In genomic region chr11:115534759-115535371, GRCm38 (mm10) we compare ENCODE assay signal across 8 mouse cellular contexts. TPM values are rescaled to one million over a fixed set of nuclear protein-coding genes. Genes with fewer than 3 reads are reported as not detected.
DNase-seq lines count a peak whose midpoint lies in the region; ATAC-seq and TF ChIP-seq lines count a peak whose summit lies in the region.

No protein-coding gene starts in this region.

- ATAC-seq in heart, embryonic 14.5 days (ENCODE audit: insufficient number of reproducible peaks, insufficient read depth, low FRiP score, low read depth): no peak
- no peak for ATAC-seq in forebrain, postnatal 0 days
- no peak for ATAC-seq in midbrain, embryonic 12.5 days (ENCODE audit: low FRiP score, low read depth)

- peak overlapping the region; percentile 64 to 96 for H3K4me3 ChIP-seq in heart, embryonic 14.5 days (ENCODE audit: control insufficient read depth in 1 of 2, insufficient read depth in 1 of 2, low read depth in 1 of 2, low read length in 2 of 2)
- H3K4me3 ChIP-seq in ES-E14 (ENCODE audit: insufficient read depth in 1 of 2, low read depth in 1 of 2, low read length in 2 of 2, poor library complexity in 1 of 2, severe bottlenecking in 1 of 2): peak overlapping the region; percentile 84 to 99
- peak overlapping the region; percentile 93 for H3K4me3 ChIP-seq in forebrain, postnatal 0 days (ENCODE audit: low read depth, low read length)
- H3K4me3 ChIP-seq in midbrain, embryonic 12.5 days: peak overlapping the region; percentile 77

- peak overlapping the region; percentile 90 for H3K4me2 ChIP-seq in heart, embryonic 14.5 days (ENCODE audit: low read length)
- H3K4me2 ChIP-seq in forebrain, postnatal 0 days (ENCODE audit: low read depth): peak overlapping the region; percentile 68
- peak overlapping the region; percentile 69 for H3K4me2 ChIP-seq in midbrain, embryonic 12.5 days (replicated peaks)

- in situ Hi-C loops in ES-E14 (cut with MboI; ENCODE audit: low sequenced_read_pairs in 2 of 2, unreplicated experiment in 2 of 2): no loop called here

- peak overlapping the region; percentile 98 for H3K9ac ChIP-seq in heart, embryonic 14.5 days (ENCODE audit: low read length)
- H3K9ac ChIP-seq in ES-E14 (ENCODE audit: insufficient read depth, low read depth, low read length, poor library complexity, severe bottlenecking): peak overlapping the region; percentile 99
- H3K9ac ChIP-seq in forebrain, postnatal 0 days: peak overlapping the region; percentile 96
- peak overlapping the region; percentile 90 for H3K9ac ChIP-seq in midbrain, embryonic 12.5 days (replicated peaks)

- no peak for DNase-seq in heart, adult 8-10 months (ENCODE audit: low spot score)
- DNase-seq in ES-E14 (ENCODE audit: low read depth, low spot score): no peak
- no peak for DNase-seq in forebrain, postnatal 0 days
- DNase-seq in urinary bladder, adult 18-20 months (ENCODE audit: low spot score in 2 of 2): no peak
- no peak for DNase-seq in layer of hippocampus, adult 8-10 months (ENCODE audit: low spot score in 2 of 2)
- DNase-seq in cerebellum, postnatal 4 days (ENCODE audit: low spot score in 2 of 2): no peak

- peak overlapping the region; percentile 97 to 100 for H3K27ac ChIP-seq in heart, embryonic 14.5 days (replicated peaks in 1 of 2; ENCODE audit: control insufficient read depth in 1 of 2, insufficient read depth in 1 of 2, low read depth in 2 of 2, low read length in 2 of 2)
- H3K27ac ChIP-seq in ES-E14 (ENCODE audit: insufficient read depth, low read depth, low read length, poor library complexity, severe bottlenecking): peak overlapping the region; percentile 97; the same call in 1 of the 2 replicates
- peak overlapping the region; percentile 100 for H3K27ac ChIP-seq in forebrain, postnatal 0 days (ENCODE audit: low read depth, low read length)
- H3K27ac ChIP-seq in midbrain, embryonic 12.5 days (replicated peaks): peak overlapping the region; percentile 100

- H3K27me3 ChIP-seq in heart, embryonic 14.5 days (ENCODE audit: control insufficient read depth, insufficient read depth, low read length): no peaks in the 10 kb centered on the region
- H3K27me3 ChIP-seq in forebrain, postnatal 0 days (ENCODE audit: insufficient read depth, low read length): no peaks in the 10 kb centered on the region
- H3K27me3 ChIP-seq in midbrain, embryonic 12.5 days: no peaks in the 10 kb centered on the region

- H3K4me1 ChIP-seq in heart, embryonic 14.5 days (ENCODE audit: control insufficient read depth in 2 of 2, insufficient read depth in 2 of 2, low read length in 2 of 2): peaks cover 3 to 11% of the 10 kb centered on the region in 2 experiments; a peak in 2 of 4 replicates
- peaks cover 3 to 6% of the 10 kb centered on the region in 2 experiments for H3K4me1 ChIP-seq in ES-E14 (ENCODE audit: control insufficient read depth in 2 of 2, insufficient read depth in 2 of 2, low read length in 2 of 2, poor library complexity in 1 of 2)
- peaks cover 7% of the 10 kb centered on the region for H3K4me1 ChIP-seq in forebrain, postnatal 0 days (ENCODE audit: insufficient read depth)
- H3K4me1 ChIP-seq in midbrain, embryonic 12.5 days: peaks cover 17% of the 10 kb centered on the region

- 5% methylated on average over 11 of the region's 11 CpGs for WGBS in heart, embryonic 14.5 days
- 6% methylated on average over 11 of the region's 11 CpGs for WGBS in forebrain, postnatal 0 days
- 6% methylated on average over 11 of the region's 11 CpGs for WGBS in midbrain, embryonic 12.5 days

- H3K9me3 ChIP-seq in heart, embryonic 14.5 days (ENCODE audit: control insufficient read depth, low read length): no peaks in the 10 kb centered on the region
- H3K9me3 ChIP-seq in ES-E14 (ENCODE audit: control insufficient read depth, insufficient read depth, low read depth, low read length): no peaks in the 10 kb centered on the region
- H3K9me3 ChIP-seq in forebrain, postnatal 0 days (ENCODE audit: low read length): no peaks in the 10 kb centered on the region
- H3K9me3 ChIP-seq in midbrain, embryonic 12.5 days: no peaks in the 10 kb centered on the region

- TF ChIP-seq CTCF in forebrain, postnatal 0 days (IDR thresholded peaks at IDR 0.05; ENCODE audit: low read depth): no peak

- H3K36me3 ChIP-seq in heart, embryonic 14.5 days (ENCODE audit: control insufficient read depth, insufficient read depth, low read length): peaks cover 40% of the 10 kb centered on the region
- peaks cover 24% of the 10 kb centered on the region for H3K36me3 ChIP-seq in ES-E14 (ENCODE audit: control insufficient read depth, insufficient read depth, low read length, poor library complexity, severe bottlenecking)
- H3K36me3 ChIP-seq in forebrain, postnatal 0 days (ENCODE audit: insufficient read depth): peaks cover 21% of the 10 kb centered on the region
- H3K36me3 ChIP-seq in midbrain, embryonic 12.5 days: peaks cover 34% of the 10 kb centered on the region

TF ChIP-seq in ES-E14, 5 proteins besides CTCF, POLR2A, EP300 and RAD21:
- TF ChIP-seq ZNF384 (IDR thresholded peaks at IDR 0.05; ENCODE audit: low read depth, low read length): no peak
- TF ChIP-seq MAFK (IDR thresholded peaks at IDR 0.05; ENCODE audit: insufficient read depth, low read depth, low read length): no peak
- no peak for TF ChIP-seq ZC3H11A (IDR thresholded peaks at IDR 0.05; ENCODE audit: borderline replicate concordance, low read depth, low read length)
- no peak for TF ChIP-seq CHD2 (IDR thresholded peaks at IDR 0.05; ENCODE audit: low read depth, low read length)
- no peak for TF ChIP-seq HCFC1 (IDR thresholded peaks at IDR 0.05; ENCODE audit: borderline replicate concordance, insufficient read depth, low read length)

RNA-seq across cellular contexts. Expression of gene Sumo2, which starts 1.2 kb away (rescaled TPM):
- polyA plus RNA-seq in heart, embryonic 14.5 days (2014; fragmentation: Nextera tagmentation; extraction: Ambion mirVana): 600 and 636 TPM in 2 replicates
- 100 to 1,000 TPM; 166 to 179 (median 176) TPM for total RNA-seq in heart, adult 8-10 months (2022)
- total RNA-seq in ES-E14 (2012; rRNA removed): 325 and 579 TPM in 2 replicates
- total RNA-seq in forebrain, postnatal 0 days (2014; rRNA removed): 795 and 821 TPM in 2 replicates
- 1,185 and 1,251 TPM in 2 replicates for polyA plus RNA-seq in forebrain, postnatal 0 days (2015; fragmentation: Nextera tagmentation; extraction: Ambion mirVana)
- 1,412 and 1,429 TPM in 2 replicates for polyA plus RNA-seq in midbrain, embryonic 12.5 days (2016; fragmentation: Nextera tagmentation; extraction: Ambion mirVana)
- total RNA-seq in layer of hippocampus, adult 8-10 months (2022): 100 to 1,000 TPM; 285 to 340 (median 310) TPM

RNA-seq across cellular contexts. Expression of gene Jpt1, which starts 20.7 kb away (rescaled TPM):
- 511 and 538 TPM in 2 replicates for polyA plus RNA-seq in heart, embryonic 14.5 days (2014; fragmentation: Nextera tagmentation; extraction: Ambion mirVana)
- 100 to 1,000 TPM; 114 to 126 (median 121) TPM for total RNA-seq in heart, adult 8-10 months (2022)
- total RNA-seq in ES-E14 (2012; rRNA removed): 164 and 205 TPM in 2 replicates
- total RNA-seq in forebrain, postnatal 0 days (2014; rRNA removed): 1,009 and 1,140 TPM in 2 replicates
- polyA plus RNA-seq in forebrain, postnatal 0 days (2015; fragmentation: Nextera tagmentation; extraction: Ambion mirVana): 1,672 and 1,955 TPM in 2 replicates
- 1,008 and 1,026 TPM in 2 replicates for polyA plus RNA-seq in midbrain, embryonic 12.5 days (2016; fragmentation: Nextera tagmentation; extraction: Ambion mirVana)
- total RNA-seq in layer of hippocampus, adult 8-10 months (2022): 100 to 1,000 TPM; 109 to 139 (median 124) TPM

RNA-seq across cellular contexts. Expression of gene Nup85, which starts 29.4 kb away (rescaled TPM):
- polyA plus RNA-seq in heart, embryonic 14.5 days (2014; fragmentation: Nextera tagmentation; extraction: Ambion mirVana): 85.2 and 89.3 TPM in 2 replicates
- 10 to 100 TPM; 15.7 to 24.4 (median 19.2) TPM for total RNA-seq in heart, adult 8-10 months (2022)
- total RNA-seq in ES-E14 (2012; rRNA removed): 279 and 312 TPM in 2 replicates
- total RNA-seq in forebrain, postnatal 0 days (2014; rRNA removed): 62.6 and 90.3 TPM in 2 replicates
- 66.2 and 78.7 TPM in 2 replicates for polyA plus RNA-seq in forebrain, postnatal 0 days (2015; fragmentation: Nextera tagmentation; extraction: Ambion mirVana)
- polyA plus RNA-seq in midbrain, embryonic 12.5 days (2016; fragmentation: Nextera tagmentation; extraction: Ambion mirVana): 168 and 172 TPM in 2 replicates
- 10 to 100 TPM; 47.0 to 64.9 (median 53.1) TPM for total RNA-seq in layer of hippocampus, adult 8-10 months (2022)

RNA-seq across cellular contexts. Expression of gene Nt5c, which starts 43.2 kb away (rescaled TPM):
- 54.5 and 56.2 TPM in 2 replicates for polyA plus RNA-seq in heart, embryonic 14.5 days (2014; fragmentation: Nextera tagmentation; extraction: Ambion mirVana)
- 10 to 100 TPM in 2 of 4 experiments, 1 to 10 TPM in 2; 8.7 to 14.9 (median 10.1) TPM for total RNA-seq in heart, adult 8-10 months (2022)
- total RNA-seq in ES-E14 (2012; rRNA removed): 37.2 and 50.5 TPM in 2 replicates
- total RNA-seq in forebrain, postnatal 0 days (2014; rRNA removed): 59.6 and 84.6 TPM in 2 replicates
- polyA plus RNA-seq in forebrain, postnatal 0 days (2015; fragmentation: Nextera tagmentation; extraction: Ambion mirVana): 136 and 143 TPM in 2 replicates
- polyA plus RNA-seq in midbrain, embryonic 12.5 days (2016; fragmentation: Nextera tagmentation; extraction: Ambion mirVana): 81.6 and 83.8 TPM in 2 replicates
- 10 to 100 TPM; 58.8 to 68.5 (median 66.3) TPM for total RNA-seq in layer of hippocampus, adult 8-10 months (2022)

RNA-seq across cellular contexts. Expression of gene Armc7, which starts 59.4 kb away (rescaled TPM):
- polyA plus RNA-seq in heart, embryonic 14.5 days (2014; fragmentation: Nextera tagmentation; extraction: Ambion mirVana): 5.5 and 7.5 TPM in 2 replicates
- 1 to 10 TPM; 1.2 to 2.2 (median 1.9) TPM for total RNA-seq in heart, adult 8-10 months (2022)
- 4.8 and 5.0 TPM in 2 replicates for total RNA-seq in ES-E14 (2012; rRNA removed)
- total RNA-seq in forebrain, postnatal 0 days (2014; rRNA removed): 11.2 and 14.2 TPM in 2 replicates
- polyA plus RNA-seq in forebrain, postnatal 0 days (2015; fragmentation: Nextera tagmentation; extraction: Ambion mirVana): 8.5 and 11.2 TPM in 2 replicates
- polyA plus RNA-seq in midbrain, embryonic 12.5 days (2016; fragmentation: Nextera tagmentation; extraction: Ambion mirVana): 10.3 and 13.1 TPM in 2 replicates
- total RNA-seq in layer of hippocampus, adult 8-10 months (2022): 10 to 100 TPM in 3 of 4 experiments, 1 to 10 TPM in 1; 10.0 to 16.7 (median 13.0) TPM
